Mouse (Mus musculus): ENCODE results near the gene Kcnj12.

- TF ChIP-seq POLR2A (IDR thresholded peaks at IDR 0.05; ENCODE audit: borderline replicate concordance, extremely low read depth, low read depth, low read length), result no peak
- no peak for TF ChIP-seq CTCF (IDR thresholded peaks at IDR 0.05; ENCODE audit: insufficient read depth, low read length)
Measured at GRCm38 (mm10) chr11:61056871-61057270, 34.5 kb downstream of the Kcnj12 start.

All from lung, adult 2 months (tissue).